In the genomic region with DNA sequence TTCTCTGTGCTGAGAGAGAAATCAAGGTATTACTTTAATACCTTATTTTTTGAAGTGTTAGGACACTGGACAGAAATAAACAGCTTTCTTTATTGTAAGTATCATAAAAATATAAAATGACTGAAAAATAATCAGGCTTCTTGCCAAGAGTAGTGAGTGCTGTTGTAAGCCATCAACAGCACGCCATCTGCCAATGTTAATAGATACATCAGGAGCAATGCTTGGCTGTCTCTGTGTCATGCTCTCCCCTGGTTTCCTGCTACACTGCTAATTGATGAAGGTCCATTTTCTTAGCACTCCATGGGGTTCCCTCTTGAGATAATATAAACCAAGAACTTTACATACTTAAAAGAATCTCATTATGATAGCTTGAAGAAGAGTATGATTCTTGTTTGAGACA, we compare ENCODE assay signal across 20 mouse cellular contexts.
DNase-seq lines count a peak whose midpoint lies in the region.
"Had no signal": no experiment of that assay in that cellular context is flagged by ENCODE, and none has a peak within 500 bp of the region (broad histone marks: within the 10 kb centered on the region; RNA-seq: fewer than 3 reads in every experiment).

No protein-coding gene starts in this region.

- H3K36me3 ChIP-seq in heart, embryonic 10.5 days, result no peaks in the 10 kb centered on the region
- H3K36me3 ChIP-seq: embryonic facial prominence, embryonic 15.5 days; G1E; heart, embryonic 15.5 days had no signal

- no peak overlapping the region for H3K4me3 ChIP-seq in heart, embryonic 10.5 days
- H3K4me3 ChIP-seq: embryonic facial prominence, embryonic 15.5 days; erythroblast, embryonic 14.5 days; heart, embryonic 15.5 days had no signal

- intact Hi-C loops in left cerebral cortex, postnatal 4 days (cut with DNase I), result no loop called here

- H3K9me3 ChIP-seq in heart, embryonic 10.5 days, result no peaks in the 10 kb centered on the region
- H3K9me3 ChIP-seq: embryonic facial prominence, embryonic 15.5 days; heart, embryonic 15.5 days had no signal

- peak; percentile 16 to 34 for DNase-seq in cerebellum, adult 18-20 months
- DNase-seq in cerebellum, postnatal 4 days (ENCODE audit: low spot score in 2 of 2), result no peak
- DNase-seq in cerebellum, postnatal 14 days, result peak; percentile 40 to 41
- no peak for DNase-seq in cerebellum, adult 8-10 months
- no peak for DNase-seq in heart, embryonic 10.5 days (ENCODE audit: low spot score)
- DNase-seq in heart, postnatal 4 days, result no peak
- peak; percentile 17 for DNase-seq in left cerebral cortex, postnatal 4 days
- DNase-seq in left cerebral cortex, adult 9 months (ENCODE audit: low spot score in 2 of 2), result no peak
- DNase-seq: adrenal gland, postnatal 10 days; B cell, adult 2 months; embryo, embryonic 11 days; gastrocnemius, postnatal 10 days; heart, adult 18-20 months; heart, postnatal 14 days; kidney, adult 11 months; kidney, adult 9 months had no signal

- H3K27me3 ChIP-seq in heart, embryonic 10.5 days (ENCODE audit: insufficient read depth, poor library complexity, severe bottlenecking), result no peaks in the 10 kb centered on the region
- H3K27me3 ChIP-seq: embryonic facial prominence, embryonic 15.5 days; heart, embryonic 15.5 days had no signal

- 73% methylated on average over 1 of the region's 1 CpGs for WGBS in heart, embryonic 10.5 days

- H3K27ac ChIP-seq in heart, embryonic 10.5 days, result peak overlapping the region; percentile 23; the same call in 1 of the 2 replicates
- H3K27ac ChIP-seq: embryonic facial prominence, embryonic 15.5 days; heart, embryonic 15.5 days had no signal

- H3K4me1 ChIP-seq in heart, embryonic 10.5 days, result peaks cover 20% of the 10 kb centered on the region
- H3K4me1 ChIP-seq: embryonic facial prominence, embryonic 15.5 days had no signal

Comparison
In these comparisons a context has a peak if more than half of its experiments do, and no peak if none do; other contexts are left out.
1. DNase-seq: peak in cerebellum, adult 18-20 months (2 of 2), cerebellum, postnatal 14 days (2 of 2) and left cerebral cortex, postnatal 4 days (single experiment); none in cerebellum, postnatal 4 days (0 of 2), cerebellum, adult 8-10 months (single experiment), heart, embryonic 10.5 days (single experiment), heart, postnatal 4 days (single experiment) and left cerebral cortex, adult 9 months (0 of 2).